Comparison of ENCODE assay signal across 8 mouse cellular contexts in the genomic region with DNA sequence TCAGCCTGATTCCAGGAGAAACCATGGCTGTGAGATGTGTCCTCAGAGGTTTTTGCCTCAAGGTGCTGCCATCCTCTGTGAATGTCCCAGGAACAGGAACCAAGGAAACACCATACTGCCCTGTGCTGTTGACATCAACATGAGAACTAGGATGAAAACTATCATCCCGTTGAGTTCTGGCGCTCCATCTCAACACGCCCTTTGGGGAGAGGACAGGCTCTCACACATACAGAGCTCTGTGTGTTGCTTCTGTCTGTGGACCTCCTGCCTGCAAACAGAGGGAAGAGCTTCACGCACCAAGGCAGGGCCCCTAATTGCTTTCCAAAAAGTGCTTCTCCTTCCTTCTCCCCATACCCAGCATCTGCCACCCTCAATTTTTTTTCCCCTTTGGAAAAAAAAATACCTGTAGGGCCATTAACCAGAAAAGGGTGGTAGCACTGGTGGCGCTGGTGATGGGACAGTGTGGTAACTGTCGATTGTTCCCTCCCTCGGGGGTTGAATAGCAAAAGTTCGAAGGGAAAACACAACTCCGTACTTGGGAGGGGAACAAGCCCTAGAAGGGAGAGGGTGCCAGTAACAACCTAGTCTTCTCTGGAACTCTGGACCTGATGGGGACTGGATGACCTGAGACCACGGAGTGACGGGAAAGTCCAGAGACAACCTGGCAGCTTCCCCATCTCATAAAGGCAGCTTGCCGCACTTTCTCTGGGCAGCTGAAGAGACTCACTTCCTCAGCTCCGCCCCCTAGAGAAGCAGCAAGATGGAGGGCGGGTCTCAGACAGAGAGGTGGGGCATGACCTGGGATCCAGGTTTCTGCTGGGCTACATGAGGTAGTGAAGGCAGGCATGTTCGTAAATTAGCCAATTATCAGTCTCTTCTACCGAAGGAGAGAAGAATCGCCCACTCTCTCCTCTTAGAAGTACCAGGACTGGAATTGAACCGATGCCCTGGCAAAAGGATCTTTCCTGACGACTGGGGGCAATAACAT. TPM values are rescaled to one million over a fixed set of nuclear protein-coding genes. Genes with fewer than 3 reads are reported as not detected.
DNase-seq lines count a peak whose midpoint lies in the region; ATAC-seq and TF ChIP-seq lines count a peak whose summit lies in the region.

No protein-coding gene starts in this region.

- H3K4me3 ChIP-seq in kidney, postnatal 0 days (replicated peaks; ENCODE audit: low read depth, low read length), result no peak overlapping the region

- WGBS in kidney, postnatal 0 days, result 26% methylated on average over 19 of the region's 19 CpGs

- peak overlapping the region; percentile 34 for H3K4me2 ChIP-seq in kidney, postnatal 0 days (ENCODE audit: low read length)

- no peak overlapping the region for H3K27ac ChIP-seq in kidney, postnatal 0 days

- peak; percentile 21; the same call in 1 of the 2 replicates for TF ChIP-seq CTCF in kidney, postnatal 0 days (IDR thresholded peaks at IDR 0.05; ENCODE audit: low read depth)

- H3K9me3 ChIP-seq in kidney, postnatal 0 days (replicated peaks; ENCODE audit: low read length), result no peaks in the 10 kb centered on the region

- ATAC-seq in kidney, postnatal 0 days (replicated peaks; ENCODE audit: low FRiP score, low read depth), result no peak
- ATAC-seq in megakaryocyte, adult 5-6 weeks (ENCODE audit: poor library complexity, severe bottlenecking), result peak; percentile 55

- DNase-seq in heart, adult 11 months, result peak; percentile 96
- DNase-seq in heart, adult 8-10 months (ENCODE audit: low spot score), result no peak
- DNase-seq in embryo, embryonic 11 days, result peak; percentile 40
- peak; percentile 52 for DNase-seq in kidney, postnatal 0 days (ENCODE audit: low spot score)
- DNase-seq in thymus, postnatal 25 days, result peak; percentile 92
- DNase-seq in right cerebral cortex, postnatal 36 days (ENCODE audit: low spot score in 2 of 2), result no peak
- no peak for DNase-seq in layer of hippocampus, postnatal 36 days

- peaks cover 4% of the 10 kb centered on the region; the same call in 1 of the 2 replicates for H3K4me1 ChIP-seq in kidney, postnatal 0 days (replicated peaks; ENCODE audit: insufficient read depth, low read length)

- no peaks in the 10 kb centered on the region for H3K27me3 ChIP-seq in kidney, postnatal 0 days (ENCODE audit: insufficient read depth, low read length)

- H3K36me3 ChIP-seq in kidney, postnatal 0 days (ENCODE audit: insufficient read depth, low read length), result peaks cover 13% of the 10 kb centered on the region; the same call in 1 of the 2 replicates

- no peak overlapping the region for H3K9ac ChIP-seq in kidney, postnatal 0 days (ENCODE audit: low read depth, low read length)

RNA-seq across cellular contexts. Expression of gene Supt4a, which starts 11.1 kb away (rescaled TPM):
- 10 to 100 TPM; 37.1 to 52.2 (median 38.0) TPM for total RNA-seq in heart, adult 8-10 months (2022)
- polyA plus RNA-seq in kidney, postnatal 0 days (2015; fragmentation: Nextera tagmentation; extraction: Ambion mirVana), result 165 and 171 TPM in 2 replicates
- 200 and 205 TPM in 2 replicates for total RNA-seq in megakaryocyte, adult 5-6 weeks (2015)
- total RNA-seq in megakaryocyte, adult 5-6 weeks (2017), result 58.9 and 59.0 TPM in 2 replicates
- total RNA-seq in layer of hippocampus, postnatal 36 days (2021), result 10 to 100 TPM; 71.7 to 78.7 TPM

RNA-seq across cellular contexts. Expression of gene Tspoap1, which starts 11.9 kb away (rescaled TPM):
- total RNA-seq in heart, adult 8-10 months (2022), result under 1 TPM in 3 of 4 experiments, not detected in 1; 0.14 to 0.25 (median 0.22) TPM
- 1.9 and 2.5 TPM in 2 replicates for polyA plus RNA-seq in kidney, postnatal 0 days (2015; fragmentation: Nextera tagmentation; extraction: Ambion mirVana)
- 5.4 and 8.0 TPM in 2 replicates for total RNA-seq in megakaryocyte, adult 5-6 weeks (2015)
- 6.1 and 8.6 TPM in 2 replicates for total RNA-seq in megakaryocyte, adult 5-6 weeks (2017)
- 100 to 1,000 TPM; 146 to 163 TPM for total RNA-seq in layer of hippocampus, postnatal 36 days (2021)

RNA-seq across cellular contexts. Expression of gene Mpo, which starts 45.0 kb away (rescaled TPM):
- under 1 TPM in 1 of 4 experiments, not detected in 3; 0.89 TPM for total RNA-seq in heart, adult 8-10 months (2022)
- polyA plus RNA-seq in kidney, postnatal 0 days (2015; fragmentation: Nextera tagmentation; extraction: Ambion mirVana), result 0.12 and 0.52 TPM in 2 replicates
- total RNA-seq in megakaryocyte, adult 5-6 weeks (2015), result 284 and 331 TPM in 2 replicates
- 235 and 273 TPM in 2 replicates for total RNA-seq in megakaryocyte, adult 5-6 weeks (2017)
- under 1 TPM; 0.28 to 0.60 TPM for total RNA-seq in layer of hippocampus, postnatal 36 days (2021)

Comparison
In these comparisons a context has a peak if more than half of its experiments do, and no peak if none do; other contexts are left out.
1. DNase-seq: peak in heart, adult 11 months (single experiment), embryo, embryonic 11 days (single experiment), kidney, postnatal 0 days (single experiment) and thymus, postnatal 25 days (single experiment); none in heart, adult 8-10 months (single experiment), right cerebral cortex, postnatal 36 days (0 of 2) and layer of hippocampus, postnatal 36 days (0 of 2).
2. RNA of gene Tspoap1, which starts 11.9 kb away (total RNA-seq): 146 to 163 TPM in layer of hippocampus, postnatal 36 days; 5.4 to 8.6 TPM in megakaryocyte, adult 5-6 weeks and 0.14 to 0.25 TPM in heart, adult 8-10 months; every median in the first group is over 10 times any median in the second.
3. RNA of gene Mpo, which starts 45.0 kb away (total RNA-seq): 235 to 331 TPM in megakaryocyte, adult 5-6 weeks; 0.28 to 0.60 TPM in layer of hippocampus, postnatal 36 days and 0.89 TPM in heart, adult 8-10 months; every median in the first group is over 100 times any median in the second.